Mouse (Mus musculus) liver, postnatal 0 days (tissue): Measurements from ENCODE around the gene Prrc2a.

Source experiments
- CTCF ChIP-seq: sonication (generic); IDR thresholded peaks from 2 replicates; pipeline ENCODE4 v1.5.1; 2016; ENCODE audit warnings: antibody characterized with exemption, low read depth
- EP300 ChIP-seq: IDR thresholded peaks from 2 replicates; pipeline ENCODE4 v1.6.1; 2016; ENCODE audit warnings: antibody characterized with exemption, low read depth, mild to moderate bottlenecking

DNA sequence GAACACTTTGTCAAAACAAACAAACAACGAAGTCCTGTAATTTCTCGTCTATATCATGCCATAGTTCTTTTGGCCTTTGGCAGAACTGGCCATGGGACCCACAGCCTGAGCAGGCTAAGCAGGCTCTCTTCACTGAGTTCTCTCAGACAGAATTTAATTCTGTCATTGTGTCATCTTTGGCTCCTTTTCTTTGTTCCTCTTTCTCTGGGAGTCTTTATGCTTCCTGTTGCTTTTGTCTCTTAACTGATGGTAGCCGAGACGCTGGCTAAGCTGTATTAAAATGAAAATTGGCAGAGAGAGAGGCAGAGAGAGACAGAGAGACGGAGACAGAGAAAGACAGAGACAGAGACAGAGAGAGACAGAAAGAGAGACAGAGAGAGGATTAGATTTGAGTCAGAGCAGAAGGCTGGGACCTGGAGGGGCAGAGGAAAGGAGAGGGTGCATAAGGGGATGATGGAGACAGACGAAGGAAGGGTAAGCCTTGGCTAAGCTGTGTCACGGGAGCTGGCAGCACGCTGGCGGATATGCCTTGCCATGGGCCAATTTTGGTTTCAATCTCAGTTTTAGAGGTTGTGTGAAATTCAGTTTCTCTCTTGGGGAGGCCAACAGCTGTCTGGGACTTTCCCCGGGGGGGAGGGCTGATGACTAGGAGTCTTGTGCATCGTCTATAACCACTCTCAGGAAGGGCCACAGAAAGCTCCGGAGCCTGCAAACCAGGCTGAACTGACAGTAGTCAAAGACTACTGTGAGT is 45.3 kb upstream of the Prrc2a start:
- no peak for TF ChIP-seq CTCF
- no peak for TF ChIP-seq EP300
